Mouse (Mus musculus) testis, adult 2 months (tissue): Measurements from ENCODE around the gene Zfp553. TPM values are rescaled to one million over a fixed set of nuclear protein-coding genes. Genes with fewer than 3 reads are reported as not detected.

Experiments used
- H3K27ac ChIP-seq: fragments of 200-500 bp; 2 replicates; pipeline ENCODE4 v1.5.1; 2012; ENCODE audit warnings: low read depth, low read length; ENCODE audit not compliant: control insufficient read depth, insufficient read depth
- H3K27me3 ChIP-seq: fragments of 200-500 bp; 2 replicates; pipeline ENCODE4 v1.6.1; 2012; ENCODE audit warnings: mild to moderate bottlenecking, low read length, moderate library complexity; ENCODE audit not compliant: control insufficient read depth, insufficient read depth
- H3K36me3 ChIP-seq: fragments of 200-500 bp; 2 replicates; pipeline ENCODE4 v1.6.1; 2012; ENCODE audit warnings: mild to moderate bottlenecking, low read length; ENCODE audit not compliant: control insufficient read depth, insufficient read depth
- H3K4me1 ChIP-seq: fragments of 200-500 bp; 2 replicates; pipeline ENCODE4 v1.6.1; 2012; ENCODE audit warnings: low read length; ENCODE audit not compliant: control insufficient read depth, insufficient read depth
- H3K4me3 ChIP-seq: fragments of 200-500 bp; 2 replicates; pipeline ENCODE4 v1.5.1; 2012; ENCODE audit warnings: low read depth, mild to moderate bottlenecking, low read length, moderate library complexity, mixed read lengths; ENCODE audit not compliant: control insufficient read depth
- CTCF ChIP-seq: fragments of 200-500 bp; IDR thresholded peaks from 2 replicates; pipeline ENCODE4 v1.5.1; 2012; ENCODE audit warnings: low read depth, mild to moderate bottlenecking, inconsistent platforms, low read length, moderate library complexity; ENCODE audit not compliant: control insufficient read depth, insufficient read depth, insufficient replicate concordance
- POLR2A ChIP-seq: fragments of 200-500 bp; IDR thresholded peaks from 2 replicates; pipeline ENCODE4 v1.6.1; 2012; ENCODE audit warnings: low read depth, mild to moderate bottlenecking, inconsistent platforms, low read length, moderate library complexity; ENCODE audit not compliant: control insufficient read depth
- polyA plus RNA-seq: library from polyadenylated mRNA; depleted of rRNA; stranded (reverse); fragments of >200 nt; gene quantifications from 2 replicates; pipeline ENCODE4 v1.2.3, GENCODE M21; 2012

The Zfp553 gene
- polyA plus RNA-seq, 1 experiment = 3.7 TPM

DNA sequence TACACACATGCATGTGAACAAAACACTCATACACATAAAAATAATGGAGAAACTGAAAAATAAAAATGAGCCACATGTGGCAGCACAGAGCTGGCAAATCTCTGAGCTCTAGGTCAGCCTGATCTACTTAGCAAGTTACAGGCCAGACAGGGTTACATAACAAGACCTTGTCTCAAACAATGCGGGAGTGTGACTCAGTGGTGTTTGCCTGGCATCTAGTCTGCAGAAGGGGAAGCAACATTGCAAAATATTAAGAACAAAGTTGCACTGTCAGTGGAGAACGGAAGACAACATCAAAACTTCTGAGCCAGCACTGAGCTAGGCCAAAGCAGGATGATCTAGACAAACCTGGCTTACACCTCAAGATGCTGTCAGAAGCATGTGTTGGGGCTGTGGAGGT lies 37.4 kb downstream of the Zfp553 start:
- Histone ChIP-seq H3K4me3 (no peak overlapping the region; the same call in 1 of the 2 replicates), H3K4me1 (no peaks in the 10 kb centered on the region; the same call in 1 of the 2 replicates), H3K27me3 (no peaks in the 10 kb centered on the region), H3K27ac (no peak overlapping the region), H3K36me3 (peaks cover 2% of the 10 kb centered on the region)
- TF ChIP-seq CTCF (no peak), POLR2A (no peak)

DNA sequence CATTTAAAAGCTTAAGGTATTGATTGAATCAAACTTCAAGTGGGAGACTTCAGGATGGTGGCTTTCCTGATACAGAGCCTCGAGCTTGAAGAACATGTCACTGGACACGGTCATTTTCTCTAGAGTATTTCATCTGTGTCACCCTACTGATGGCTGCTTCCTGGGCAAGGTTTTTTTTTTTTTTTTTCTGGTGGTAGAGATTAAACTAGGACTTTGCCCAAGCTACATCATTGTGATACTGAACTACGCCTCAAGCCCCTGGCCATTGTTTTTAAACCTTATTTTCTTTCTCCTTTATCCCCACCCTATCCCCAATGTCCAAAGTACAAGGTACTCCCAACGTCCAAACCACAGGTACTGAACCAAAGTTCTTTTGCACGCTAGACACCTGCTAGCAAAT lies 37.8 kb downstream of the Zfp553 start:
- H3K36me3 ChIP-seq = peaks cover 2% of the 10 kb centered on the region

DNA sequence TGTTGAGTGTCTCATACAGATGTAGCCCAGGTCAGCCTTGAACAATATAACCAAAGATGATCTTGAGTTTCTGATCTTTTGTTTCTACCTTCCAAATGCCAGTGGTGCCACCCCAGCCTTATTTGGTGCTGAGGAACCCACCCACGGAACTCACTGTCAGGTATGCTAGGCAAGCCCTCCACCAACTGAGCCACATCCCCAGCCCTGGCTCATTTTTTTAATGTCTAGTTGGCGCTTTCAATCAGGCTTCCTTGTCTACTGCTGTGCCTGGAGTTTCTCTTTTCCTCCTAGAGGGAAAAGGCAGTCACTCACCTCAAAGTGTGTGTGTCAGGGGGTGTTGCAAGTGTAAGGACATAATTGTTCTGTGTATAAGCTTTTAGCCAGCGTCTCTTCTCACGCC lies 38.2 kb downstream of the Zfp553 start:
- Histone ChIP-seq H3K4me1 (peaks cover under 1% of the 10 kb centered on the region), H3K4me3 (peak overlapping the region; percentile 71), H3K27me3 (no peaks in the 10 kb centered on the region), H3K36me3 (peaks cover 2% of the 10 kb centered on the region), H3K27ac (no peak overlapping the region)
- TF ChIP-seq POLR2A (no peak), CTCF (no peak)

More for the DNA sequence above, 37.8 kb downstream of the Zfp553 start:
- Histone ChIP-seq H3K27ac (no peak overlapping the region), H3K27me3 (no peaks in the 10 kb centered on the region), H3K4me1 (no peaks in the 10 kb centered on the region; the same call in 1 of the 2 replicates), H3K4me3 (peak overlapping the region; percentile 71; the same call in 1 of the 2 replicates)
- no peak for TF ChIP-seq CTCF
- no peak for TF ChIP-seq POLR2A

DNA sequence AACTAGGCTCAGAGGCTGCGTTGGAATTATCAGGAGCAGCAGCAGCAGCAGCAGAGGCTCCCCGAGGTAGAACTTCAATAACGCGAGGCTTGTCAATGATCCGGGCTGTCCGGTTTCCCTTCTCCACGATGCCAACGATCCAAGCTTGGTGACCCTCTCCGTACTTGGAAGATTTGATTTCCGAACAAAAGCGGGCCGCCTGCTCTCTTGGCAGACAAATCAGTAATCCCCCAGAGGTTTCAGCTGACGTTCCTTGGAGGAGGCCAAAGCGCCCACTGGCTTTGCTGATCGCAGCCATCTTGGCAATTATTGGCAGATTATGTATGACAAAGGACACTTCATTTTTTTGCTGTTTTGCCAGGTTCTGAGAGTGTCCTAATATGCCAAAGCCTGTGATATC lies 39.7 kb downstream of the Zfp553 start:
- Histone ChIP-seq H3K27me3 (no peaks in the 10 kb centered on the region), H3K36me3 (peaks cover 2% of the 10 kb centered on the region), H3K4me3 (peak overlapping the region; percentile 95), H3K27ac (peak overlapping the region; percentile 44), H3K4me1 (peaks cover 7% of the 10 kb centered on the region)
- TF ChIP-seq POLR2A (no peak), CTCF (no peak)

DNA sequence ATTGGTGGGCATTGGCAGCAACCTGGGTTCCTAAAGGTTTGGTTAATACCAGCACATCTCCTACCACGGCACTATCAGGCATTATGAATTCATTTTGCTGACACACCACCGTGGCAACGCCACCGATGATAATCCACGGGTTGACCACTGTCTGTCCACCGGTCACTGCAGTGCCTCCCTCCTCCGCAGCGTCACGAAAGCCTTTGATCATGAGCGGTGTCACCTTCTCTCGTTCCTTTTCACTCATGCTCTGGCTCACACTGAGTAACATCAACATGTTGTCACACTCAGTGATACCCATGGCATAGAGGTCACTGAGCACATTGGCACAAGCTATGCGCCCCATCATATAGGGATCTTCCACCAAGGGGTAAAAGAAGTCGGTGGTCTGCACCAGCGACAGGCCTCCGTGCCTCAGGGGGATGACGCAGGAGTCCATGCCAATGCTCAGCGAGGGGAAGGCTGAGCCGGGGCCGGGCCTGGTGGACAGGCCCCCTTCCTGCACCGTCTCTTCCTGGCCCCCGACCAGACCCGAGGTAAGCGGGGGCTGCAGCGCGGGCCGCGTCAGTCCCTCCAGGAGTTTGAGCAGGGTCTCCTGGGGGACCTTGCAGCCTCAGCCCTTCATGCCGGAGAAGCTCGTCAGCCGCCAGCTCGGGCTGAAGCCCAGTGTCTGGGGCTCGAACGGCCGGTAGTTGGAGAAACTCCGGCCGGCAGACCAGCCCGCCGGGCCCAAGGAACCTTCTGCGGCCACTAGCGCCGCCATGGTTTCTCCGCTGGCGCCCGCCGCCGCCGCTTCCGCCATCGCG lies 40.5 kb downstream of the Zfp553 start:
- peak overlapping the region; percentile 86 for H3K27ac ChIP-seq
- TF ChIP-seq POLR2A = peak; percentile 42; the same call in 1 of the 2 replicates
- TF ChIP-seq CTCF = no peak
- peaks cover 8% of the 10 kb centered on the region for H3K4me1 ChIP-seq
- peak overlapping the region; percentile 95 for H3K4me3 ChIP-seq
- peaks cover 2% of the 10 kb centered on the region for H3K36me3 ChIP-seq
- H3K27me3 ChIP-seq = no peaks in the 10 kb centered on the region

DNA sequence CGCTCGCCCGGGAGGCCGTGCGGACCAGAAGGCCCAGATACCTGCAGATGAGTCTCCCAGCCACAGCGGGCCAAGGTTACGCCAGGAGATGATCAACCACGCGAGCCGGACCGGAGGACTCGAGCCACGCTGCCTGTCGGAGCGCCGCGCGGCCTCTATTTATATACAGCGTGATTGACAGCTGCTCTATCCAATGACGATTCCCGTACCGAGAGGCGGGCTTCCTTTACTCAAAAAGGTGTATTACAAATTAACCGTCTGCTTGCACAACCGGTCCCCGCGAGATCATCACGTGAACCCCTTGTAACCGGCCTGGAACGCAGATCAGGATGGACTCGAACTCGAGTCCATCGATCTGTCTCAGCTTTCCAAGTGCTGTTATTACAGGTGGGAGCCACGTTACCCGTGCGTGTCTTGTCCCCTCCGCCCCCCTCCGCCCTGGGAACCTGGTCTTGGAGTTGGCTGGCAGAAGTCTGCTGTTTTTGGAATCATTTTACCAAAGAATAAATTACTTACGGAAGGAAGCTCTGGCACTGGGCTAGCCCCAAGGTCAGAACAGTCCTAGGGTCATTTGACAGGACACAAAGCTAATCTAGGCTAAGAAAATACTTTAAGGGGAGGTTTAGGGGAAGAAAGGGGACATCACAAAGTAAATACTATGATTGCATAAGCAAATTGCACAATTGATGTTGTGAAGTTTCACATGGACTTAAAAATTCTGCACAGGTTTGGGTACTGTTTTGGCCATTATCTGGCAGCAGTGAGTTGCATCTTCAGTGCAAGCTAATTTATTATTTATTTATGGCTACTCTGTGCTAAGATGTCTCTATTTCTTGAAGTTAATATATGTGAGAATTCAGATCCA lies 41.3 kb downstream of the Zfp553 start, which contains the start of gene Sephs2:
Sephs2 (minus strand) TSS at position 131 of the 865 bp plus-strand sequence.
- Histone ChIP-seq H3K4me1 (peaks cover 10% of the 10 kb centered on the region), H3K36me3 (peaks cover 2% of the 10 kb centered on the region), H3K27ac (peak within 1 kb of the TSS; percentile 86), H3K4me3 (peak within 1 kb of the TSS; percentile 95), H3K27me3 (no peaks in the 10 kb centered on the region)
- TF ChIP-seq POLR2A = peak; percentile 99
- no peak for TF ChIP-seq CTCF

DNA sequence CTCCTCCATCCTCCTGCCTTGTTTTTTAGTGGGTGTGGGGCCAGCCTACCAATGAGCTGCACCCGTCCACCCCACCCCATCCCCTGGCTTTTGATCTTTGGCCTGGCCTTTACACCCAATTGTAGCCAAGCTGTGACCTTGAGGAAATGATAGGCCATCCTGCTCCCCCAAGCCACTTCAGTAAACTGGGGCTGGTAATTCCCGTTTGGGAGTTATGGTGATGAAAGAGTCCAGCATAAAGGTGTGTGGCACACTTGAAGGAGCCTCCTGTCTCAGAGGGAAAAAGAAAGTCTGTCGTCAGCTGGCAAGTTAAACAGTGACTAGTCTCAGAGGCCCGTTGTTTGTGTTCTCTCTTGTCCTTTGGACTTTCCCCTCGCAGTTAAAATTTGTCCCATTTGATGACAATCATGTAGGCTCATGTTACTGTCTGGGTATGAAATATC lies 43.7 kb downstream of the Zfp553 start:
- H3K4me1 ChIP-seq = peaks cover 10% of the 10 kb centered on the region

More for the DNA sequence above, 43.7 kb downstream of the Zfp553 start:
- Histone ChIP-seq H3K4me3 (no peak overlapping the region), H3K36me3 (peaks cover 2% of the 10 kb centered on the region), H3K27me3 (no peaks in the 10 kb centered on the region), H3K27ac (no peak overlapping the region)
- TF ChIP-seq CTCF (no peak), POLR2A (no peak)
